Mouse (Mus musculus): ENCODE data around the gene Noc4l.

GRCm38 (mm10) chr5:110659682-110660081 is 6.5 kb upstream of the Noc4l start:
- no peak for TF ChIP-seq MAFK (IDR thresholded peaks at IDR 0.05; ENCODE audit: insufficient read depth, low read depth, low read length)
- TF ChIP-seq ZC3H11A (IDR thresholded peaks at IDR 0.05; ENCODE audit: borderline replicate concordance, low read depth, low read length) = no peak
- no peak for TF ChIP-seq CHD2 (IDR thresholded peaks at IDR 0.05; ENCODE audit: low read depth, low read length)
- TF ChIP-seq ZNF384 (IDR thresholded peaks at IDR 0.05; ENCODE audit: low read depth, low read length) = no peak
- no peak for TF ChIP-seq HCFC1 (IDR thresholded peaks at IDR 0.05; ENCODE audit: borderline replicate concordance, insufficient read depth, low read length)
